Mouse (Mus musculus) neural tube, embryonic 12.5 days (tissue): Measurements from ENCODE around the gene Gnptg. TPM values are rescaled to one million over a fixed set of nuclear protein-coding genes. Genes with fewer than 3 reads are reported as not detected.
"Not testable (repeated sequence)": the region's sequence is repeated elsewhere in the genome, so short reads cannot be mapped to it uniquely, and the experiment has no call there.

ENCODE experiments used
- ATAC-seq: fragments of 200-750 bp; cut with Nextera tagmentation; 2 replicates; pipeline ENCODE4 v1.8.0; 2017; ENCODE audit warnings: low read depth, mild to moderate bottlenecking, moderate TSS enrichment, moderate library complexity; ENCODE audit not compliant: low FRiP score
- H3K27ac ChIP-seq: fragments of 300-500 bp; sonication (generic); 2 replicates; pipeline ENCODE4 v1.5.1; 2016
- H3K27me3 ChIP-seq: fragments of 300-500 bp; sonication (generic); replicated peaks from 2 replicates; pipeline ENCODE4 v1.6.1; 2016; ENCODE audit warnings: mild to moderate bottlenecking
- H3K36me3 ChIP-seq: fragments of 300-500 bp; sonication (generic); 2 replicates; pipeline ENCODE4 v1.6.1; 2016; ENCODE audit warnings: mild to moderate bottlenecking
- H3K4me1 ChIP-seq: fragments of 300-500 bp; sonication (generic); 2 replicates; pipeline ENCODE4 v1.6.1; 2016
- H3K4me2 ChIP-seq: fragments of 300-500 bp; sonication (generic); replicated peaks from 2 replicates; pipeline ENCODE4 v1.6.1; 2016; ENCODE audit warnings: mild to moderate bottlenecking
- H3K4me3 ChIP-seq: fragments of 300-500 bp; sonication (generic); 2 replicates; pipeline ENCODE4 v1.5.1; 2016
- H3K9ac ChIP-seq: fragments of 300-500 bp; sonication (generic); 2 replicates; pipeline ENCODE4 v1.6.1; 2016; ENCODE audit warnings: mild to moderate bottlenecking
- H3K9me3 ChIP-seq: fragments of 300-500 bp; sonication (generic); 2 replicates; pipeline ENCODE4 v1.6.1; 2016; ENCODE audit warnings: mild to moderate bottlenecking
- WGBS: fragments of 180-500 bp; shearing (Covaris S2); methylation state at CpG from one replicate; pipeline ENCODE4 v1.1.7; 2016; 5-methylcytosine and 5-hydroxymethylcytosine counted together
- polyA plus RNA-seq: library from polyadenylated mRNA; unstranded; fragments of >200 nt; fragmentation: Nextera tagmentation; extraction: Ambion mirVana; gene quantifications from 2 replicates; pipeline ENCODE4 v1.2.1, GENCODE M21; 2016

Gnptg gene
- polyA plus RNA-seq, 1 experiment from 2014 or later, result 71.3 TPM

- Histone ChIP-seq H3K9me3 (no peaks in the 10 kb centered on the region), H3K27ac (no peak overlapping the region), H3K4me3 (no peak overlapping the region), H3K9ac (no peak overlapping the region), H3K36me3 (peaks cover 79% of the 10 kb centered on the region), H3K4me1 (0 out of 2 replicates have a peak, but pooled peaks cover 3% of the 10 kb centered on the region), H3K27me3 (no peaks in the 10 kb centered on the region), H3K4me2 (no peak overlapping the region)
- ATAC-seq, result no peak
- 81% methylated on average over 3 of the region's 3 CpGs for WGBS
These were observed 24.5 kb upstream of the Gnptg start for GRCm38 (mm10) chr17:25264453-25264852.

GRCm38 (mm10) chr17:25257804-25258261, 17.9 kb upstream of the Gnptg start:
- ATAC-seq, result no peak
- Histone ChIP-seq H3K4me1 (peaks cover 34% of the 10 kb centered on the region), H3K27ac (no peak overlapping the region), H3K4me2 (no peak overlapping the region), H3K27me3 (peaks cover 30% of the 10 kb centered on the region), H3K36me3 (peaks cover 22% of the 10 kb centered on the region), H3K4me3 (no peak overlapping the region), H3K9ac (no peak overlapping the region), H3K9me3 (no peaks in the 10 kb centered on the region)
- WGBS, result 58% methylated on average over 6 of the region's 6 CpGs

- Histone ChIP-seq H3K4me3 (peak within 1 kb of the TSS; percentile 21), H3K4me2 (peak within 1 kb of the TSS; percentile 59), H3K9me3 (no peaks in the 10 kb centered on the region), H3K9ac (peak within 1 kb of the TSS; percentile 47; the same call in 1 of the 2 replicates), H3K27me3 (peaks cover 30% of the 10 kb centered on the region), H3K4me1 (peaks cover 42% of the 10 kb centered on the region), H3K36me3 (peaks cover 16% of the 10 kb centered on the region), H3K27ac (no peak within 1 kb of the TSS)
- ATAC-seq, result 0 out of 2 replicates have a peak, but pooled peaks have one; percentile 21
- WGBS, result 4% methylated on average over 35 of the region's 35 CpGs
These were observed 16.3 kb upstream of the Gnptg start, which contains the start of gene Baiap3 for GRCm38 (mm10) chr17:25256140-25256754. TSS of gene Baiap3 (minus strand) at chr17:25256364.

GRCm38 (mm10) chr17:25255110-25255509, 15.2 kb upstream of the Gnptg start:
- Histone ChIP-seq H3K4me3 (no peak overlapping the region), H3K4me2 (no peak overlapping the region), H3K4me1 (peaks cover 42% of the 10 kb centered on the region), H3K27me3 (peaks cover 30% of the 10 kb centered on the region), H3K9me3 (no peaks in the 10 kb centered on the region), H3K9ac (no peak overlapping the region), H3K36me3 (peaks cover 14% of the 10 kb centered on the region), H3K27ac (no peak overlapping the region)
- WGBS, result 60% methylated on average over 2 of the region's 2 CpGs
- ATAC-seq, result no peak

- WGBS, result 20% methylated on average over 10 of the region's 10 CpGs
- no peak; the same call in 1 of the 2 replicates for ATAC-seq
- no peak overlapping the region for H3K9ac ChIP-seq
- H3K4me2 ChIP-seq, result peak overlapping the region; percentile 41
- H3K4me3 ChIP-seq, result no peak overlapping the region
- H3K27ac ChIP-seq, result no peak overlapping the region
- no peaks in the 10 kb centered on the region for H3K9me3 ChIP-seq
- H3K4me1 ChIP-seq, result peaks cover 42% of the 10 kb centered on the region
- H3K36me3 ChIP-seq, result peaks cover 2% of the 10 kb centered on the region; the same call in 1 of the 2 replicates
- peaks cover 30% of the 10 kb centered on the region for H3K27me3 ChIP-seq
These were observed 13.8 kb upstream of the Gnptg start for GRCm38 (mm10) chr17:25253760-25254159.

GRCm38 (mm10) chr17:25252643-25253042, 12.7 kb upstream of the Gnptg start:
- ATAC-seq, result no peak
- Histone ChIP-seq H3K4me2 (no peak overlapping the region), H3K9ac (no peak overlapping the region), H3K4me3 (no peak overlapping the region), H3K4me1 (peaks cover 36% of the 10 kb centered on the region), H3K9me3 (no peaks in the 10 kb centered on the region), H3K27ac (no peak overlapping the region), H3K27me3 (peaks cover 30% of the 10 kb centered on the region), H3K36me3 (no peaks in the 10 kb centered on the region)
- WGBS, result 29% methylated on average over 3 of the region's 3 CpGs

GRCm38 (mm10) chr17:25250181-25250835, 10.4 kb upstream of the Gnptg start:
- no peaks in the 10 kb centered on the region for H3K9me3 ChIP-seq
- H3K4me1 ChIP-seq, result peaks cover 24% of the 10 kb centered on the region
- no peak overlapping the region for H3K27ac ChIP-seq
- H3K4me2 ChIP-seq, result no peak overlapping the region
- peaks cover 15% of the 10 kb centered on the region for H3K27me3 ChIP-seq
- no peak overlapping the region for H3K4me3 ChIP-seq
- WGBS, result 81% methylated on average over 8 of the region's 8 CpGs
- peaks cover 5% of the 10 kb centered on the region for H3K36me3 ChIP-seq
- no peak overlapping the region for H3K9ac ChIP-seq
- ATAC-seq, result no peak

- Histone ChIP-seq H3K27ac (no peak overlapping the region), H3K4me3 (no peak overlapping the region), H3K4me1 (0 out of 2 replicates have a peak, but pooled peaks cover 11% of the 10 kb centered on the region), H3K36me3 (peaks cover 26% of the 10 kb centered on the region), H3K9me3 (no peaks in the 10 kb centered on the region), H3K27me3 (no peaks in the 10 kb centered on the region; the same call in 1 of the 2 replicates), H3K4me2 (no peak overlapping the region), H3K9ac (no peak overlapping the region)
- no peak for ATAC-seq
- WGBS, result 85% methylated on average over 18 of the region's 18 CpGs
These were observed 8.3 kb upstream of the Gnptg start for GRCm38 (mm10) chr17:25248033-25248750.

- no peak for ATAC-seq
- no peaks in the 10 kb centered on the region for H3K9me3 ChIP-seq
- H3K36me3 ChIP-seq, result peaks cover 36% of the 10 kb centered on the region
- no peak overlapping the region for H3K9ac ChIP-seq
- H3K27me3 ChIP-seq, result no peaks in the 10 kb centered on the region; the same call in 1 of the 2 replicates
- WGBS, result 85% methylated on average over 16 of the region's 16 CpGs
- H3K4me2 ChIP-seq, result no peak overlapping the region
- no peak overlapping the region for H3K27ac ChIP-seq
- no peak overlapping the region for H3K4me3 ChIP-seq
- H3K4me1 ChIP-seq, result peaks cover 16% of the 10 kb centered on the region
These were observed 4.3 kb upstream of the Gnptg start for GRCm38 (mm10) chr17:25244239-25244638.

GRCm38 (mm10) chr17:25243131-25243780, 3.3 kb upstream of the Gnptg start:
- 89% methylated on average over 11 of the region's 11 CpGs for WGBS
- Histone ChIP-seq H3K9ac (no peak overlapping the region), H3K27ac (no peak overlapping the region), H3K4me3 (no peak overlapping the region), H3K27me3 (no peaks in the 10 kb centered on the region), H3K9me3 (no peaks in the 10 kb centered on the region), H3K4me1 (peaks cover 20% of the 10 kb centered on the region), H3K4me2 (no peak overlapping the region), H3K36me3 (peaks cover 36% of the 10 kb centered on the region)
- ATAC-seq, result no peak

GRCm38 (mm10) chr17:25235635-25236034, 4.3 kb downstream of the Gnptg start:
- Histone ChIP-seq H3K27me3 (no peaks in the 10 kb centered on the region), H3K9me3 (no peaks in the 10 kb centered on the region), H3K9ac (no peak overlapping the region), H3K4me2 (no peak overlapping the region), H3K27ac (no peak overlapping the region), H3K4me3 (no peak overlapping the region), H3K4me1 (peaks cover 9% of the 10 kb centered on the region), H3K36me3 (peaks cover 28% of the 10 kb centered on the region)
- ATAC-seq, result no peak
- 86% methylated on average over 9 of the region's 9 CpGs for WGBS

GRCm38 (mm10) chr17:25231621-25232020, 8.3 kb downstream of the Gnptg start:
- H3K4me3 ChIP-seq, ATAC-seq, H3K27me3 ChIP-seq, H3K9ac ChIP-seq, H3K4me1 ChIP-seq, H3K4me2 ChIP-seq, H3K27ac ChIP-seq, H3K9me3 ChIP-seq: not testable (repeated sequence)
- peaks cover 38% of the 10 kb centered on the region for H3K36me3 ChIP-seq
- 94% methylated on average over 7 of the region's 11 CpGs for WGBS
